Mouse (Mus musculus) ES-CJ7 (cell line): ENCODE measurements around the gene Prkag2.
"Not testable (repeated sequence)": the region's sequence is repeated elsewhere in the genome, so short reads cannot be mapped to it uniquely, and the experiment has no call there.

ENCODE experiments used
- DNase-seq: peaks from one replicate; pipeline ENCODE4 v3.0.0; 2011; ENCODE audit warnings: low read depth, low spot score

Gene Prkag2

GRCm38 (mm10) chr5:24874111-24874510 is 226.3 kb downstream of the Prkag2 start:
- DNase-seq = no peak

GRCm38 (mm10) chr5:24873221-24873620 is 227.2 kb downstream of the Prkag2 start:
- DNase-seq = no peak

GRCm38 (mm10) chr5:24871276-24871675 is 229.2 kb downstream of the Prkag2 start:
- DNase-seq = no peak

- peak; percentile 40 for DNase-seq
Observed at GRCm38 (mm10) chr5:24869796-24870289, 230.6 kb downstream of the Prkag2 start.

GRCm38 (mm10) chr5:24863804-24864203 is 236.6 kb downstream of the Prkag2 start:
- DNase-seq = no peak

- no peak for DNase-seq
Observed at GRCm38 (mm10) chr5:24861449-24861930, 239.0 kb downstream of the Prkag2 start.

GRCm38 (mm10) chr5:24860635-24861448 is 239.6 kb downstream of the Prkag2 start:
- DNase-seq = no peak

GRCm38 (mm10) chr5:24859771-24860540 is 240.5 kb downstream of the Prkag2 start:
- DNase-seq = no peak

- DNase-seq = no peak
Observed at GRCm38 (mm10) chr5:24854827-24855600, 245.4 kb downstream of the Prkag2 start.

GRCm38 (mm10) chr5:24854256-24854655 is 246.2 kb downstream of the Prkag2 start:
- DNase-seq = no peak

- not testable (repeated sequence) for DNase-seq
Observed at GRCm38 (mm10) chr5:24848261-24848660, 252.2 kb downstream of the Prkag2 start.

GRCm38 (mm10) chr5:24843841-24844240 is 256.6 kb downstream of the Prkag2 start:
- no peak for DNase-seq

GRCm38 (mm10) chr5:24843103-24843475 is 257.4 kb downstream of the Prkag2 start:
- DNase-seq = no peak

- DNase-seq = peak; percentile 99
Observed at GRCm38 (mm10) chr5:24842274-24843102, 258.0 kb downstream of the Prkag2 start, which contains the start of gene Rheb. Gene Rheb (minus strand): TSS chr5:24842624.

GRCm38 (mm10) chr5:24841662-24842273 is 258.7 kb downstream of the Prkag2 start:
- no peak for DNase-seq

- DNase-seq = no peak
Observed at GRCm38 (mm10) chr5:24840975-24841431, 259.4 kb downstream of the Prkag2 start.

GRCm38 (mm10) chr5:24834491-24834890 is 266.0 kb downstream of the Prkag2 start:
- no peak for DNase-seq

- no peak for DNase-seq
Observed at GRCm38 (mm10) chr5:24831912-24832311, 268.5 kb downstream of the Prkag2 start.

- no peak for DNase-seq
Observed at GRCm38 (mm10) chr5:24828446-24828845, 272.0 kb downstream of the Prkag2 start.

- DNase-seq = no peak
Observed at GRCm38 (mm10) chr5:24827173-24827572, 273.3 kb downstream of the Prkag2 start.
